Mouse (Mus musculus) gonadal fat pad, adult 2 months (tissue): ENCODE results near the gene Cfap45. TPM values are rescaled to one million over a fixed set of nuclear protein-coding genes. Genes with fewer than 3 reads are reported as not detected.

ENCODE experiments used
- DNase-seq: peaks from one replicate; pipeline ENCODE4 v3.0.0-alpha.2; 2012; ENCODE audit warnings: low read depth
- polyA plus RNA-seq: library from polyadenylated mRNA; depleted of rRNA; stranded (reverse); fragments of >200 nt; gene quantifications from 2 replicates; pipeline ENCODE4 v1.2.3, GENCODE M21; 2012

The Cfap45 gene
- polyA plus RNA-seq, 1 experiment: 2.6 TPM

GRCm38 (mm10) chr1:172496030-172496429 is 24.6 kb upstream of the Cfap45 start:
- DNase-seq: no peak

DNA sequence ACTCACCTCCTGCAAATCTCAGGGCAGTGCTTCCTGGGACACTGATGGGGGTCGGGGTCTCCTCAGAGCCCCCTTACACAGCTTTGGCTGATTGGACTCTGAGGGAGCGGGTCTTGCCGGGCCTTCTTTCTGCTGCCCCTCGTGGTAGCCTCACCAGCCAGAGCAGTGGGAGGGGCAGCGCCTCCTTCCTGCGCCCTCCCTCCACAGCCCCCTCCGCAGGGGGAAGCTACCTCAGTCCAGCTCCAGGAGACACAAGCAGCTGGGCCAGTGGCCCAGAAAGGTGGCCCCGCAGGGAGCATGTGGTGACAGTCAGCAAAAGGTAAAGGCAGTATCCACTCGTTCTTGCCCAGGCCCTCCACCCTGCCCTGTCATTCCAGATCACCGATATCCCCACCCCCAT is 23.2 kb upstream of the Cfap45 start:
- no peak for DNase-seq

GRCm38 (mm10) chr1:172499765-172500441 is 20.7 kb upstream of the Cfap45 start, which contains the start of gene Tagln2:
Gene Tagln2, plus strand, starts transcription at chr1:172500047.
- DNase-seq: no peak

DNA sequence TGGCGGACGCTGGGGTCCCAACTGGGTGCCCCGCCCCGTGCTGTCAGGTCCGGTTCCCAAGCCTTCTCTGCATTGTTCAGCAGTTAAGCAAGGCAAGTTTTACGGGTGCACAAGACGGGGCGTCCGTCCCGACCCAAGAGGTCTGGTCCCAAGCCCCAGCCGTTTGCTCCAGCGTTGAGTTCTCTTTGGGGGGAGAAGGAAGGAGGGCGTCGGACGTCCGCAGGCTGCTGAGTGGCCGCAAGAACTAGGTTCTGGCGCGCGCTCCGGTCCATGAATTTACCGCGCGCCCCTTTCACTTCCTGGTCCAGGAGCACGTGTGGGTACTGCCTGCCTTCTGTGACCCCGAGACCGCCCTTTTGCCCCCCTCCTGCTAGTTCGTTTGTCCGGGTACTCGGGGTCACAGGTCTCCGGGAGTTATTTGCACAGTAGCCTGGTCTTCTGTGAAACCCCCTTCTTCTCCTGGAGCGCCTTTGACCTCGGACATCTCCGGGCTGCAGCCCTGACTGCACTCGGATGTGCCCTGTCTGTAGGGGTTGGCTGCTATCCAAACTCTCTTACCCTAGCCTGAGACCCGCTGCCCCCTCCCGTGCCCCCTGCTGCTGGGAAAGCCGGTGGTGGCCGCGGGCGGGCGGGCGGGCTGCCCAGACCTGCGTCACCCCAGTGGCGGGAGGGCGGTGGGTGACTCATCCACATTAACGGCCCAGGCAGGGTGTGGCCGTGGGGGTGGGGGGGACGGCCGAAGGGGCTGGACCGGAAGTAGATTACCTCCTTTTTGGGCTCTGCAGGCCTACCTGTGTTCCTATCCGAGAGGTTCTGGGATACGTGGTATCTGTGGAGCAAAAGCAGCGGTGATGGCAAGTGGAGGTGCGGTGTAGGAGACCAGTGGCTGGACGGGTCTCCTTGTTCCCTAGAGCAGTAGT is 19.9 kb upstream of the Cfap45 start:
- no peak for DNase-seq

GRCm38 (mm10) chr1:172501371-172502144 is 19.0 kb upstream of the Cfap45 start:
- no peak for DNase-seq

DNA sequence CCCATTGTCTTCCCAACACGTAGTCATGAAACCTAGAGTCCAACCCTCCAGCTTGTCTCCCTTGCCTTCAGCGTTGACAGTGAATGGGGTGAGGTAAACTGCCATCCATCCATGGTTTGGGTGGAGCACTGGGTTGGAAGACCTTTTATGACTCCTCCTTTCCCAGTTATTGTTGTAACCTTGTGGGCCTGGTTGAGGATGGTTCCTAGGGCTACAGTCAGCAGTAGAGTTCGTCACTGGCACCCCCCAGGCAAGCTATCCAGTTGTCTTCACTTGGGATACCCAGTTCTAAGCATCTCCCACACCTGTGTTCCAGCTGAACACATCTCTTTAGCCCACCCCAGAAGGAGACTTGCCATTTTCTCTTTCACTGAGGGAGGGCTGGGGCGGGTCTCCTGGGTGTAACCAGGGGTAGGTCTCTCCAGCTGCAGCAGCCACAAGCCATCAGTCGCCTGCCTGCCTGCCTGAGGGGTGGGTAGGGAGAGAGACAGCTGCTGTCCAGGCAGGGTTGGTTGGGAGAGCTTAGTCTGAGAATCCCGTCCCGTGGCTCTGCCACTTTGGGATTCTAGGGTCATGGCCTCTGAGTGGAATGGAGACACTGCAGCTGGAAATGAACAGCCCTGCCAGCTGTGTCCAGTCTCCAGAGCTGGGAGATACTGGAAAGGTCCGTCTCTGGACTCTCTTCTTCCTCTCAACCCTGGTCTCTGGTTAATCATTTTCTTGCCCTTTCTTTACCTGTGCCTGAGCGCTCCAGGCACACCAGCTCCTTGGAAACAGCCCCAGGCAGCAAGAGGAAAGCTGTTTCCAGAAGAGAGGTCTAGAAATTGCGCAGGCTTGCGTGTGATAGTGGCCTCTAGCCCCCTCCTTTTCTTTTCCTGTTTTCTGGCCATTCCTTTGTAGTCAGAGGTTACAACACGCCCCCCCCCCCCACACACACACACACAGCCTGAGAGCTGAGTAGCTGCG is 18.2 kb upstream of the Cfap45 start:
- DNase-seq: no peak

GRCm38 (mm10) chr1:172503111-172503997 is 17.2 kb upstream of the Cfap45 start:
- no peak for DNase-seq

- DNase-seq: no peak
These were observed 15.8 kb upstream of the Cfap45 start for GRCm38 (mm10) chr1:172504756-172505155.

GRCm38 (mm10) chr1:172507001-172507400 is 13.6 kb upstream of the Cfap45 start:
- no peak for DNase-seq

DNA sequence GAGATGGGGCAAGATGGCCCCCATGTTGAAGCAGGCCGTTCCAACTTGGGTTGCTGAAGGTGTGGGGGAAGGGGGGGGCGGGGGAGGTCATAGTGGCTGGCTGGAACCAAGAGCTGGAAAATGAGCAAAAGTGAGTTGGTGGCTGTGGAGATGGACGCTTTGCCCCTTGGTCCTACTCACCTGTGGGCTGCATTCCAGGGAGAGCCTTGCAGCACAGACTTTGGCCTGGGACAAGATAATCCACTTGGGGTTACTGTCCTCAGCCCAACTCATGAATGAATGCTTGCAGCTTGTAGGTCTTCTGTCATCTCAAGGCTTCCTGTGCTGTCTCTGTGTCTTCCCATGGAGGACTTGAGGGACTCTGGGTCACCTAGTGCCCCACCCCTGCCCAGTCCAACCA is 12.9 kb upstream of the Cfap45 start:
- no peak for DNase-seq

GRCm38 (mm10) chr1:172508172-172508571 is 12.4 kb upstream of the Cfap45 start:
- no peak for DNase-seq

GRCm38 (mm10) chr1:172509235-172509634 is 11.4 kb upstream of the Cfap45 start:
- no peak for DNase-seq

DNA sequence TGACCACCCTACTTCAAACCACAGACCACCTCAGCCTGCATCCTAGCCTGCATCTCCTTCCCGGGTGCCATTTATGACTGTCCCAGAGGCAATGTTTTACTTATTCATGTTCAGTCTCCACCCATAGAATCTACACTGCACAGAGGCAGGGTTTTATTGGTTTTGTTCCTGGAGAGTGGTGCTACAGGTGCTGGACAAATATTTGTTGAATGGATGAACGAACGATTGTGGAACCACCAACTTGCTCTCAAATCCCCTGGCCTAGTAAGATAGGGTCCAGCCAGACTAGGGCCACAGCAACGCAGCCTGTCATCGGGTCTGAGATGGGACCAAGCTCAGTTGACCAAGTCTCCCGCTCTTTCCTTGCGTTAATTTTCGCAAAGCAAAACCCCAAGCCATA is 10.6 kb upstream of the Cfap45 start:
- DNase-seq: no peak

DNA sequence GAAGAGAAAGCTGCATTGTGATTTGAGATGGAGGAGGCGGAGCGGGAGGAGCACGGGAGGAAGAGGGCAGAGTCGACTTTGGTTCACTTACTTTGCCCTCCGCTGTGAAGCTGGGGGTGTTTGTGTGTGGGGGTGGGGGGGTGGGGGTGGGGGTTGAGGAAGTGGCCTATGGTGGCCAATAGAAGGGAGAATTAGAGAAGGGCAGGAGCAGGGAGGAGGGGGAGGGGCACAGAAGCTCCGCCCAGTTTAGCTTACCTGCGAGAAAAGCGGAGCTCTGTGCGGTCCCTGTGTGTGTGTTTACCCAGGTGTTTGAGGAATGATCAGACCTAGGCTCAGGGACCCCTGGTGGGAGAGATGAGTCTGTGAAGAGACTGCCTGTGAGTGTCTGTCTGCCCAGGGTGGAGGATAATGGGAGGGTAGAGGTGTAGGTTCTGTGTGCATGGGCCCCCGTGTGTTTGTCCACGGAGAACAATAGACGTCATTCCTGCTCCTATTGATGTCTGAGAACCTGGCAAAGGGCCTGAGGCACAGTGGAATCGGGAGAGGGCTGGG is 10.1 kb upstream of the Cfap45 start:
- no peak for DNase-seq

GRCm38 (mm10) chr1:172512962-172513361 is 7.6 kb upstream of the Cfap45 start:
- DNase-seq: no peak

- no peak for DNase-seq
These were observed 6.9 kb upstream of the Cfap45 start for GRCm38 (mm10) chr1:172513525-172514212.

- DNase-seq: no peak
These were observed 6.4 kb upstream of the Cfap45 start for GRCm38 (mm10) chr1:172514213-172514529.

GRCm38 (mm10) chr1:172514551-172515268 is 5.9 kb upstream of the Cfap45 start:
- no peak for DNase-seq

DNA sequence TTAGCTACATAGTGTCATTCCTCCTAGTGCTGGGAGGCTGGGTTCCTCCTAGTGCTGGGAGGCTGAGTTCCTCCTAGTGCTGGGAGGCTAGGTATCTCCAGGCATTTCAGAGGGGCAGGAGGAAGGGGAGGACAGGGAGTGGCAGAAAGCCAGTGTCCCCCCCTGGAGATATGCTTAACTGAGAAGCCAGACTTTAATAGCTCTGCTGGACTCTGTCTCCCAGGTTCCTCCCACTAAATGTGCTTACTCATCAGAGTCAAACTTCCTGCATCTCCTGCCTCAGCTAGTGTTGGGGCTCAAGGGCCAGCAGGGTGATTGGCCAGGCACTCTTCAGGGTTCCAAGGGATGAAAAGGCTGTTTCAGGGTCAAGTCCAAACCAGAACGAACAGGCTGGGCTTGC is 5.2 kb upstream of the Cfap45 start:
- DNase-seq: no peak
